Mouse (Mus musculus) olfactory bulb, adult 2 months (tissue): ENCODE data around the gene Rubcn.

ENCODE experiments used
- CTCF ChIP-seq: fragments of 200-500 bp; IDR thresholded peaks from 2 replicates; pipeline ENCODE4 v1.5.1; 2012; ENCODE audit warnings: low read depth, mild to moderate bottlenecking, low read length, moderate library complexity; ENCODE audit not compliant: insufficient read depth
- POLR2A ChIP-seq: fragments of 200-500 bp; IDR thresholded peaks from 2 replicates; pipeline ENCODE4 v1.6.1; 2012; ENCODE audit warnings: mild to moderate bottlenecking, low read depth, low read length, moderate library complexity; ENCODE audit not compliant: insufficient read depth

- no peak for TF ChIP-seq CTCF
- no peak for TF ChIP-seq POLR2A
These were observed 82.4 kb downstream of the Rubcn start for GRCm38 (mm10) chr16:32795177-32795576.
